Mouse (Mus musculus) heart, embryonic 15.5 days (tissue): Measurements from ENCODE around the gene Izumo2. TPM values are rescaled to one million over a fixed set of nuclear protein-coding genes. Genes with fewer than 3 reads are reported as not detected.

ENCODE experiments used
- polyA plus RNA-seq: library from polyadenylated mRNA; unstranded; fragments of >200 nt; fragmentation: Nextera tagmentation; extraction: Ambion mirVana; gene quantifications from 2 replicates; pipeline ENCODE4 v1.2.1, GENCODE M21; 2015

Gene Izumo2
- polyA plus RNA-seq, 1 experiment from 2014 or later = not detected

Other genes starting within 250 kb of the Izumo2 start
- 0.43 and 0.74 TPM in 2 replicates for gene Aspdh, start 243.4 kb upstream of the Izumo2 start, polyA plus RNA-seq
- 134 and 146 TPM in 2 replicates for gene Josd2, start 240.8 kb upstream of the Izumo2 start, polyA plus RNA-seq
- gene Emc10, start 212.2 kb upstream of the Izumo2 start, polyA plus RNA-seq = 81.6 and 109 TPM in 2 replicates
- 8.7 and 11.5 TPM in 2 replicates for gene Fam71e1, start 212.2 kb upstream of the Izumo2 start, polyA plus RNA-seq
- gene Mybpc2, start 184.1 kb upstream of the Izumo2 start, polyA plus RNA-seq = 2.7 and 3.9 TPM in 2 replicates
- 0.59 and 5.2 TPM in 2 replicates for gene Spib, start 176.7 kb upstream of the Izumo2 start, polyA plus RNA-seq
- gene Pold1, start 159.9 kb upstream of the Izumo2 start, polyA plus RNA-seq = 41.7 and 66.9 TPM in 2 replicates
- gene Nr1h2, start 154.8 kb upstream of the Izumo2 start, polyA plus RNA-seq = 53.2 and 64.6 TPM in 2 replicates
- gene Napsa, start 136.4 kb upstream of the Izumo2 start, polyA plus RNA-seq = 1.7 and 5.7 TPM in 2 replicates
- 0.11 and 0.37 TPM in 2 replicates for gene Kcnc3, start 118.1 kb upstream of the Izumo2 start, polyA plus RNA-seq
- gene Myh14, start 37.9 kb upstream of the Izumo2 start, polyA plus RNA-seq = 1.7 and 6.3 TPM in 2 replicates
- 32.7 and 34.0 TPM in 2 replicates for gene Vrk3, start 39.7 kb downstream of the Izumo2 start, polyA plus RNA-seq
- 0.47 and 0.58 TPM in 2 replicates for gene Zfp473, start 42.3 kb downstream of the Izumo2 start, polyA plus RNA-seq
- gene Nup62, start 107.3 kb downstream of the Izumo2 start, polyA plus RNA-seq = 57.2 and 77.3 TPM in 2 replicates
- gene Il4i1, start 107.6 kb downstream of the Izumo2 start, polyA plus RNA-seq = 1.1 and 3.2 TPM in 2 replicates
- gene Atf5, start 107.9 kb downstream of the Izumo2 start, polyA plus RNA-seq = 2.5 TPM in 2 replicates
- gene Akt1s1, start 140.2 kb downstream of the Izumo2 start, polyA plus RNA-seq = 91.7 and 97.8 TPM in 2 replicates
- gene Tbc1d17, start 140.3 kb downstream of the Izumo2 start, polyA plus RNA-seq = 53.2 and 63.4 TPM in 2 replicates
- gene Pnkp, start 148.4 kb downstream of the Izumo2 start, polyA plus RNA-seq = 22.4 and 28.7 TPM in 2 replicates
- gene Ptov1, start 161.0 kb downstream of the Izumo2 start, polyA plus RNA-seq = 206 and 273 TPM in 2 replicates
- gene Med25, start 184.0 kb downstream of the Izumo2 start, polyA plus RNA-seq = 72.9 and 93.9 TPM in 2 replicates
- gene Fuz, start 187.3 kb downstream of the Izumo2 start, polyA plus RNA-seq = 11.9 and 16.3 TPM in 2 replicates
- gene Ap2a1, start 220.8 kb downstream of the Izumo2 start, polyA plus RNA-seq = 51.9 and 57.4 TPM in 2 replicates
- gene Tsks, start 234.5 kb downstream of the Izumo2 start, polyA plus RNA-seq = 0.13 and 0.27 TPM in 2 replicates